Mouse (Mus musculus): ENCODE data around the gene Yif1a.
A peak's percentile ranks its signal among the peaks of the same experiment; 100 is the strongest.

Gene Yif1a

DNA sequence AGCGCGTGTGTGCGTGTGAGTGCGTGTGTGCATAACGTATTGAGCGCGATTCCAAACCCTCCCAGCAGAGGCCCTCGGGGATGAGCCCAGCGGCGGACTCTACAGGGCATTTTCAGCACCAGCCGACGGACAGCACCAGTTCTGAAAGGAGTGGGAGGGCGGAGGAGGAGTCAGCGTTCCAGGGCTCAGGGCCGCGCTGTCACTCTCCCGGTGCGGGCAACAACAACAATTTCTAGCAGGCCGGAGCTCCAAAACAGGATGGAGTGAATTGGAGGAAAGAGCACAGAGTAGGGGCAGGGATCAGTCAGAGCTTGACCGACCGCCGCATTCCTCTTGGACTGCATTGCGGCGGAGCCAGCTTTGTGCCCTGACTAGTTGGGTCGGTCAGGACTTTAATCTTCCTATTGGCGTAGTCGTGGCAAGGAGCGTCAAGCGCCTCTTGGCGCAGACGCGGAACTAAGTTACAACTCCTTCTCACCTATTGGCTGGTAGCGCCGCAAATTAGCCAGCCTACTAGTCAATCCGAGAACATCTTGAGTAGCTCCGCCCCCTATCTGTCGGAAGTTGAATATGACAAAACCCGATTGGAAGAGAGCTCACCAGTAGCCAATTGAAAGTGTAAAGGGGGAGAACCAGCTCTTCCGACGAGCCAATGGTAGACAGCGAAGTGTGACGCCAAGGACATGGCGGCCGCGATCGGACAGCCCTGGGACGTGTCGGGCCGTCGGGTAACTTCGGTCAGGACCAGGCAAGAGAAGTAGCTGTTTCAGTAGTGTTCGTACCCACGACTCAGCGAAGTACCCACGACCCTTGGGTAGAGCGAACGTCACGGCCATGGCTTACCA, at the start of gene Yif1a:
Yif1a (plus strand) TSS at position 655 of the 845 bp plus-strand sequence.
- peak; percentile 98 for DNase-seq (ENCODE audit: low read depth, low spot score)

GRCm38 (mm10) chr19:5038709-5039156, 49.6 kb upstream of the Yif1a start, which contains the start of the genes B4gat1 and AC124502.3:
TSS of gene B4gat1 (plus strand) at chr19:5038826.
TSS of gene AC124502.3 (plus strand) at chr19:5038891.
- peak; percentile 92 for DNase-seq (ENCODE audit: low read depth, low spot score)

DNA sequence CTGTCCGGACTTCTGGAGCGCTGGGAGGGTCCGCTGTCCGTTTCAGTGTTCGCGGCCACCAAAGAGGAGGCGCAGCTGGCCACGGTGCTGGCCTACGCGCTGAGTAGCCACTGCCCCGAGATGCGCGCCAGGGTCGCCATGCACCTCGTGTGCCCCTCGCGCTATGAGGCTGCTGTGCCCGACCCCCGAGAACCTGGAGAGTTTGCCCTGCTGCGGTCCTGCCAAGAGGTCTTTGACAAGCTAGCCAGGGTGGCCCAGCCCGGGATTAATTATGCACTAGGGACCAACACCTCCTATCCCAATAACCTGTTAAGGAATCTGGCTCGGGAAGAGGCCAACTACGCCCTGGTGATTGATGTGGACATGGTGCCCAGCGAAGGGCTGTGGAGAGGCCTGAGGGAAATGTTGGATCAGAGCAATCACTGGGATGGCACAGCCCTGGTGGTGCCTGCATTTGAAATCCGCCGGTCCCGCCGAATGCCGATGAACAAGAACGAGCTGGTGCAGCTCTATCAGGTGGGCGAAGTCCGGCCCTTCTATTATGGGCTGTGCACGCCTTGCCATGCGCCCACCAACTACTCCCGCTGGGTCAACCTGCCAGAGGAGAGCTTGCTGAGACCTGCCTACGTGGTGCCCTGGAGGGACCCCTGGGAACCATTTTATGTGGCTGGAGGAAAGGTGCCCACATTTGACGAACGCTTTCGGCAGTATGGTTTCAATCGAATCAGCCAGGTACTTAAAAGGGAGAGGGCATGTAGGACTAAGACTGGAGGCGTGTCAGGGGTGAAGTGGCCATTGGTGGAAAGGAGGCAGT, 48.8 kb upstream of the Yif1a start:
- DNase-seq (ENCODE audit: low read depth, low spot score): no peak

- peak; percentile 93 for DNase-seq (ENCODE audit: low read depth, low spot score)
Measured at GRCm38 (mm10) chr19:5040862-5041523, 47.3 kb upstream of the Yif1a start, which contains the start of gene Brms1. TSS of gene Brms1 (plus strand) at chr19:5041354.

DNA sequence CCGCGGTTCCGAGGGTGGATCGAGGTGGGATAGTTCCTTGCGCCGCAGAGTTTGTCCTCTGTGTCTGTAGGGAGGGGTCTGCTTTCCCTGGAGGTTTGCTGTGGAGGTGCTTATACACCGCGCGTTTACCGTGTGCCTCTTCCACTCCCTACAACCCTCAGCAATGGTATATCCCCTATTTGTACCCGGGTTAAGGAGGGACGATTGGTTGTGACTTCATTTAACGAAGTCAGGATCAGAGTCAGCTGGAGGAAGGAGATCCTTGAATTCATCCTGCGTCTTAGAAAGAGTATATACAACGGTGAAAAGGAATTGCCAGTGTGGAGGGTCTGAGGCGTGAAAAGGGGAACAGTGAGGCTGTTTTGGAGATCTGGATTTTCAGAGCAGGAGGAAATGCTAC, 46.8 kb upstream of the Yif1a start:
- no peak for DNase-seq (ENCODE audit: low read depth, low spot score)

DNA sequence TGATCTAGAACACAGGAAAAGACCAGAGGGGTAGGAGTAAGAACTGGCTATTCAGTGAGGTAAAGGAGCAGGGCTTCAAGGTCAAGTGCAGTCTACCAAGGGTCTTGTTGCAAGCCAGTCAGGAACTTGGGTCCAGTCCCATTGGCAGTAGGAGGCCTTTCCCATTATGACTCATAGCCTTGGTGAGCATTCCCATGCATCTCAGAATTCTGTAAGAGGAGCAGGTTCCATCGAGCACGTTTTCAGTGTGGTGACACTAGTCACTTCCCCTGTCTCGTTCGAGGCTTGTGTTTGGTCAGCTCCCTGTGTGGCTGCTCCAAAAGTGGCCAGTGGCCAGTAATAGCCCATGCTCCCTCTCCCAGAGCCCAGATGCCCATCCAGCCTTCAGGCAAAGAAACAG, 42.8 kb upstream of the Yif1a start:
- no peak for DNase-seq (ENCODE audit: low read depth, low spot score)

- DNase-seq (ENCODE audit: low read depth, low spot score): no peak
Measured at GRCm38 (mm10) chr19:5048138-5049056, 39.9 kb upstream of the Yif1a start.

DNA sequence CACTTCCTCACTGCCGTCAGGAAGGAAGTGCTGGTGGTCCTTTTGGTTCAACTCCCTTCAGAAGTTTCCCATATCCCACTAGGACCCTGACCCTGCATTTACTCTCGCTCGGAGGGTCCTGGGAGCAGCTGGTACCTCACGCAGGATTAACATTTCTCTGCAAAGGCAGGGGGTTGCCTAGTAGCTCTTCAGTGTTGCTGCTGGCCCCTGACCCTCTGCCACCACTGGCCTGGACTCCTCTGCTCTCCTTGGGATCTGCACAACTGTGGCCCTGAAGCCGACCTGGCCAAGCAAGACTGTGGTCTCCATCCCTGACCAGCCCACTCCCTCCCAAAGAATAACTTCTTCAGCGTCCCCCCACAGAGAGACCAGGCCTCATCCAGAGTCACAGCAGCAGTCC, 39.0 kb upstream of the Yif1a start:
- no peak for DNase-seq (ENCODE audit: low read depth, low spot score)

GRCm38 (mm10) chr19:5050047-5050905, 38.1 kb upstream of the Yif1a start, which contains the start of gene Rin1:
TSS of gene Rin1 (plus strand) at chr19:5050481.
- DNase-seq (ENCODE audit: low read depth, low spot score): peak; percentile 73

- no peak for DNase-seq (ENCODE audit: low read depth, low spot score)
Measured at GRCm38 (mm10) chr19:5051031-5051430, 37.3 kb upstream of the Yif1a start.

- DNase-seq (ENCODE audit: low read depth, low spot score): no peak
Measured at GRCm38 (mm10) chr19:5051515-5051914, 36.8 kb upstream of the Yif1a start.

DNA sequence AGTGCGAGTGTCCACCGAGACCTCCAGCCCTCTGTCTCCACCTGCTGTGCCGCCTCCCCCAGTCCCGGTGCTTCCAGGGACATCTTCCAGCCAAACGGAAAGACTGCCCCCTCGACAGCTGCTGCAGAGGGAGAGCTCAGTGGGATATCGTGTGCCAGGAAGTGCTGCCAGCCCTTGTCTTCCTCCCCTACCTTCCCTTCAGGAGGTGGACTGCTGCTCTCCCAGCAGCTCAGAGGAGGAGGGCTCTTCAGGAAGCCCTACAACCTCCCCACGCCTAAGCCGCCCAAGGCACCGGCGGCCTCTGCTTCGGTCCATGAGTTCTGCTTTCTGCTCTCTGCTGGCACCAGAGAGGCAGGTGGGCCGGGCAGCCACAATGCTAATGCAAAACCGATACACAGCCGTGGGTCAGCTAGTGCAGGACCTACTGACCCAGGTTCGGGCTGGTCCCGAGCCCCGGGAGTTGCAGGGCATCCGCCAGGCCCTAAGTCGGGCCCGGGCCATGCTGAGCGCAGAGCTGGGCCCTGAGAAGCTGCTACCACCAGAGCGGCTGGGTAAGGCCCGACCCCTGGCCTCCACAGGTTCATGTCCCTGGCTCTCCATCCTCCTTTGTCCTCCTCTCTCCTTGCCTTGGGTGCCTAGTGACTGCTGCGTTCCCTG, 36.0 kb upstream of the Yif1a start:
- no peak for DNase-seq (ENCODE audit: low read depth, low spot score)

DNA sequence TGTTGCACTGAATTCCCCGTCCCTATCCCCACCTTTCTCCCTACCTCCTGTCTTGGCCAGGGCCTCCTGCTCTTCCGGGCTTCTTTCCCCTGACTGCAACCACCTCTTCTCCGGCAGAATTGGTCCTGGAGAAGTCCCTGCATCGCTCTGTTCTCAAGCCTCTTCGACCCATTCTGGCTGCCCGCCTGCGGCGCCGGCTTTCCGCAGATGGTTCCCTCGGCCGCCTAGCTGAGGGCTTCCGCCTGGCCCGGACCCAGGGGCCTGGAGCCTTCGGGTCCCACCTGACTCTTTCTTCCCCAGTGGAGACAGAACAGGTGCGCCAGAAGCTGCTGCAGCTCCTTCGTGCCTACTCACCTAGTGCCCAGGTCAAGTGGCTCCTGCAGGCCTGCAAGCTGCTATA, 35.5 kb upstream of the Yif1a start:
- no peak for DNase-seq (ENCODE audit: low read depth, low spot score)

DNA sequence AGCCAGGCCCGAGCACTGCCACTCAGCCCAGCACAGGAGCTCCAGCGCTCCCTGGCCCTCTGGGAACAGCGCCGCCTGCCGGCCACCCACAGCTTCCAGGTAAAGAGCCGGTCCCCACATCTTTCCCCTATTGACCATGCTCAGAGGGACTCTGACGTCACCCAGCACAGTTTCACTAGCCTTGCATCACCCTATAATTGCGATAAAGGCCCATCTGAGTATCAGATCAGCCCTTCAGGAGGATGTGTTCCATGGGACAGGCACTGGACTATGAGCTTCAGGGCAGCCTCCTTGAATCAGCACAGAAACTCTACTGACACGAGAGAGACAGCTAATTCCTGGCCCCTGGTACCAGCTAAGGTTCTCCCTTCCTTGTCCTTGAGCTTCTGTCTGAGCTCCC, 34.4 kb upstream of the Yif1a start:
- peak; percentile 71 for DNase-seq (ENCODE audit: low read depth, low spot score)

DNA sequence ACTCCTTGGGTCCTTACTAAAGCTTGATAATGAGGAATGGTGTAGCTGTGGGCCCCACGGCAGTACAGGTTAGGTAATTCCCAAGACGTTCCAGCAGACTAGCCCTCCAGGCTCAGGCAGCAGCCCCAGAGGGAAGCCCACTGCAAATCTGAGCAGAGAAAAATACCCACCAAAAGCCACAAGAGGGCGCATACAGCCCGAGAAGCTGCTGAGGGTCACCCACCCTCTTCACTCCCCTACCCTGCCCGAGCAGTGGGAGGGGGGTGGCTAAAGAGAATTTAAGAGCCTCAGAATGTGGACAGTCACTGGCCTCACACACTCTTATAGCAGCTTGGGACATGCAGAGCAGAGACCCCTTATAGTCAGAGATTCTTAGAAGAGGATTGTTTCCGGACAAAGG, 32.1 kb upstream of the Yif1a start:
- DNase-seq (ENCODE audit: low read depth, low spot score): peak; percentile 58

DNA sequence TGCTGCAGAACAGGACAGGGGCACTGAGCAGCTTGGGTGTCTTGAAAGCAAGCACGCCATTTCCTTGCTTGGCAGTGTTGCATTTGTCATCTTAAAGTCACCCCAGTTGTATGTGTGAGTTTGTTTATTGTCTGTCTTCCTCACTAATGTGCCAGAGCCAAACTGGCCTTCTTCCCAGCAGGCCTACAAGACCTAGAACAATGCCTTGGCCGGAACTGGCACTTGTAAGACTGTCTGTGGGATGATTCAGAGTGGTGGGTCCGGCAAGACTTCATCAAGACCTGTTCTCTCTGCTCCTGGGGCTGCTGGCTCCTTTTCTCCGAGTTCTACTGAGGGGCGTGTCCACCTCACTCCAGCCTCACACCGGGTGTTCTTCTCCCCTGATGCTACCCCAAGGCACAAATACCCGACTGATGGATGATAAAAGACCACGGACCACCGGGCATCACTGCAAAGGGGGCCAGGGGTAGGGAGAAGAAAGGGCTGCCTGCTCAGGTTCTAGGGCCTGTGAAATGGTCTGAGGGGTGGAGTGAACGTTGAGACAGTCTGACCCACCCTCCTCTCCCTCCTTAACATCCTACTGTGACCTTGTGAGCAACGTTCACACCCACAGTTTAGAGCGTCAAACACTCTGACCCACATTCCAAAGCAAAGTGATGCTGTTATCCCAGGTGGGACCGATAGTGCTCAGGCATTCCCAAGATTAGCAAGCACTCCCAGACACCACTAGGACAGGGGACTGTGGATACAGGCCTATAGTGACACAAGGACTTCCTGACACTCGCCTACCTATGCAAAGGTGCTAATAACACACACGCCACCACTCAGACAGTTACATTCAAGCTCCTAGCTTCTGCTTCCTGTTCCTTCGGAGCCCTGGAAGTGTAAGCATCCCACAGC, 30.2 kb upstream of the Yif1a start:
- DNase-seq (ENCODE audit: low read depth, low spot score): no peak

DNA sequence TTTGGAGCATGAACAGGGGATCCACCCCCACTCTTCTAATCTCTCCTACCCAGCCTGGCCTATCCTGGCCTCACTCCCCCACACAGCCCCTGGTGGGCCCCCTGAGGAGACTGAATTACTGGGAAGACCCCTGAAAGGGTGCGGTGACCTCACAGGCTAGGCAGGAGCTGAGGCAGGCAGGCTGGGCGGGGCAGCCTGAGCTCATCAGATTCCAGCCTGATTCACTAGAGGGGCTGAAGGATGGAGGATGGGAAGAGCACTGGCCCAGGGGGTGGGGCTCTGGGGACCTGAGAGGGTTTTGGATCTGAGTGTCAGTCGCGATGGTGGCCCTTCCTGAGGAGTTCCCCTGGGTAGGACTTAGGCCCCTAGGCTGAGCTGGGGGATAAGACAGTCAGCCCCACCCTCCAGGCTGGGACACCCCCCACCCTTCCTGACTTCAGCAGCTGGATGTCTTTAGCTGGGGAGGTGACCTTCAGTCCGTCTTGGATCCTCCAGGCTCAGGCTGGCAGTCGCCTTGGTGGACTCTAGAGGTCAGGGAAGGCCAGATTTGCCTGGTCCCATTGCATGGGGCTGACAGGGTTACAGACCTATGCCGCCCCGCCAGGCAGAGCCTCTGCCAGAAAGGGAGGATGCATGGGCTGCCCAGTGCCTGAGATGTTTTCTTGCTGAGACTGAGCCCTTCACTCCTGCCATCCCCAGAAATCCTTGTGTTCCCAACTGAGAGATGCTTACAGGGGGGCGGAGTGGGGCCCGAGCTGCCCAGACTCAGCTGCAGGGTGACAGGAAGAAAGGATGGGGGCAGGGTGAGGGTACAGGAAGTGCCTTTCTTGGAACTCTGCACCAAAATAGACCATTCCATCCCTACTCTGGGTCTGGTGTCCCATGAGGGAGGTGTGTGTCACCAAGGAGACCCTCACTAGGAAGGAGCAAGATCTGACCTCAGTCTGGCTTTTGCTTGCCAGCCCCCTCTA, 29.3 kb upstream of the Yif1a start:
- DNase-seq (ENCODE audit: low read depth, low spot score): peak; percentile 41
